Mouse (Mus musculus): ENCODE measurements around the gene Echdc3.

Gene Echdc3

DNA sequence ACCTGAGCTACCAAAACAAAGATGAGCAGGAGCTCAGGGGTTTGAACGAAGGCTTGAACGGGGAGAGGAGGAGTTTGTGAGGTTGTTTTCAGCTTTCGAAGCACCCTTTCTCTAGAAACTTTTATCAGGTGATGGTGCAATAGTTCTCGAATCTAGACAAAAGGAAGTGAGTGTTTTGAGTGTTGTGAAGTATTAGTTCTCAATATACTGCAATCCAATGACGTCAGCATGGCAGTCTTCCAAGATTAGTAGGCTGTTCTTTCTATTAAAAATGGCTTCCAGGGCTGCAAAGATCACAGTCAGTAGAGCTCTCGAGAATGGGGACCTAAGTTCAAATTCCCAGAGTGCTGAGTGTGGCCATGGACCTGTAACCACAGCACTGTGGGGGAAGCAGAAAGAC, 47.1 kb downstream of the Echdc3 start:
- no peak for DNase-seq

DNA sequence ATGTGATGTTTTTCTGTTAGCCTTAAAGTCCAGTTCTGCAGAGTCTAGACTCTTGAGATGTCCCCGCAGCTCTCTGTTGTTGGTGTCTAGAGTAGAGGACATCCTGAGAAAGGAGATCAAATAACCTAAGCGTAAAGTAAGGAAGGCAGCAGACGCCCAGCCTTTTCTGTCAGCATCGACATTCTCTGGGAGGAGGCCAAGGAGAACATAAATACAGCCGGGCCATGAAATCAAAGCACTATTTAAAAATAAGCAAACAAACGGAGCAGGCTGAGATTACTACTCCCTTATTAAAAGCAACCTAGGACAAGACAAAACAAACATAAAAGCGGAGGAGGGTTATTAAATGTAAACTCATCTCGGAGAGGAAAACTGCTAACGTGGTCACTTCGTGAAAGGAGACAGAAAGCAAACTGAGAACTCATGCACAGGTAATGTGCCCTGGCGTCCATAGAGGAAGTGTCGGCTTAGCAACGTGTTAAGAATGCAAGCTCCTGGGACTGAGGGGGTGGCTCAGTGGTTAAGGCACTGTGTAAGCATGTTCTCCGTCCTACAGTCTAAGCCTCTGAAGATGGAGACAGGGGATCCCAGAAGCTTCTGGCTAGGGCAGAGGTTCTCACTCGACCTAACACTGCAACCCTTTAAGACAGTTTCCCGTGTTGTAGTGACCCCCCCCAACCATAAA, 48.1 kb downstream of the Echdc3 start:
- no peak for DNase-seq

DNA sequence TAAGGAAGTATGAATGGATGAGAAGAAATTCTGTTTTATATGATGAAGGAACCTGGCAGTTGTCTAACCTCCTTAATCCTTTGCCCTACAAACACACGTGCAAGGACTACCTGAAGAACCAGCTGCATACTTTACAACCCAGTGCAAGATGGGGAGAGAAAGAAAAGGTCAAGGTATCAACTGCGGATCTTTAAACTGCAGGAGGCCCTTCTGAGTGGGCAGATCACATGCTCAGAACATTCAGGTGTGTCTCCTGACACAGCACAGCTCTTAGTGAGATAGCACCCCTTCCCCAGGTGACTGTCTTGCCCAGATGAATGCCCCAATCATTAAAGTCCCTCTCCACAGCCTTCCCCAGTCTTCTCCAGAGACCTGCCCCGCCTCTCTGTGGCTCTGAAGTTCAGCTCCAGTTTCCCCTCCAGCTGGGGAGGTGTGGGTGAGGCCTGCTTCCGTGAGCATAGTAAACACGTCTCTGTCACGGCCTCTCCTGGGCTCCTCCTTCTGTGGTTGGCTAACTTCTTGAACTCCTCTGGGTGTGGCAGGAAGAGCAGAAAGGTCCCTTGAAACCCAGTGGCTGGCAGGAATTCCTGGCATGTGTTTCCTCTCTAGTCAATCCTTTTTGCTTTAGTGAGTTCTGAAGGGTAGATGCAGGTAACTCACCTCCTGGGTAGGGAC, 50.3 kb downstream of the Echdc3 start:
- DNase-seq: no peak

DNA sequence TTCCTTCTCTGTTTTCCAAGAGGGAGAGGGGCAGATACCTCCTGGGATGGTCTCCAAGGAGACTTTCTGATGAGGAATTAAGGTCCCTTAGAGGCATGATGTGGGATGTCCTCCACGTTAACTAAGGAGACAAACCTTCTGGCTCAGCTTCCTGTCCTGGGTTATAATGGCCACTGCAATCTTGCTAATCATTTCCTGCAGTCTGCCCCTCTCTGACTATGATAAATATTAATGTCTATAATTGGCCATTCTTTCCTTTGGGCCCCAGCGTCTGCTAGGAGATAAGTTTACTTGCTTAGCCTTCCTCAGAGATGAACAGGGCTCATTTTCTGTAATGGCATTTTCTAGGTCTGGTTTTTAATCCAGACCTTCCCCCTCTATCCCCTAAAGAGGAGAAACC, 53.1 kb downstream of the Echdc3 start:
- DNase-seq: no peak

DNA sequence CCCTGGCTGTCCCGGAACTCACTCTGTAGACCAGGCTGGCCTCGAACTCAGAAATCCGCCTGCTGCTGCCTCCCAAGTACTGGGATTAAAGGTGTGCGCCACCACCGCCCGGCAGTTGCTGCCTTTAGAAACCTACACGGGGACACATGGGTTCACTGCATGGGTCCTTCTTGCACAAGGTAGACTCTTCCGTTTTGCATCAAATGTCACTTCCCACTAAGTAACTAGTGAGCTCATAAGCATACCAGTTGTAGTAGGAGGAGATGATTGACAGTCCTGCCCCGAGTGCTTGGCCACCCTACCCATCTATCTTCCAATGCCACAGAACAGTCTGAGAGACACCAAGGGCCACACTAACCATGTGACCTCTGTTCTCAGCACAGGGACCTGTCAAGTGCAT, 53.6 kb downstream of the Echdc3 start:
- DNase-seq: no peak

DNA sequence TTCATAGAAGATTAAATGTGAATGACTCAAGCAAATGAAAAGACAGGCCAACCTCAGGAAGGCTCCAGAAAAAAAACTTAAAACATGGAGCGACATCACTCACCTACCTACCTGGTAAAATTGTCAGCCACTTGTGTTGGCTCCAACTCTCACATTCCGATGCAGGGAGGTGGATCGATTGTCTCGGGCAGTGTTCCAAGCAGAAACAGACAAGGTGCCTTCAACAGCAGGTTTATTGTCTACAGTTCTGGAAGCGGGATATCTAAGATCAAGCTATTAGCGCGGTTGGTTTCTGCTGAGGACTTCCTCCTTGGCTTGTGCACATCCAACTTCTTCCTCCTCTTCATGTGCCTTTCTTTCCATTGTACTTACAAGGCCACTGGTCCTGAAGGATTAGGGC, 55.2 kb downstream of the Echdc3 start:
- DNase-seq: no peak

DNA sequence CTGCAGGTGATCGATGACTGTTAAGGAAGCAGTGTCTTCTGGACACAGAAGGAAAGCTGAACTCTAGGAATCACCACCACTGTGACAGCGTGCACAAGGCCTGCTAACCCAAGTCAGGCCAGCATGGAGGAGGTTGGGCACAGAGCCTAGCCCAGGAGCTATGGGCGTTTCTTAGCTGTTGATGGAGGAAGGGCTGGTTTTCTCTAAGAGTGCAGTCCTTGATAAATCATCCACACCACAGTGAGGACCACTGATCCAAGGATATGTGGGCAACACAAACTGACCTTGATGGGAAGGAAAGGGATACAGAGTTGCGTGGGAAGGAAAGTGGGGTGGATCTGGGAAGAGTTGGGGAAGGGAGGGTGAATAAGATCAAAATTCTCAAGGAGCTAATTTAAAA, 55.6 kb downstream of the Echdc3 start:
- DNase-seq: no peak

DNA sequence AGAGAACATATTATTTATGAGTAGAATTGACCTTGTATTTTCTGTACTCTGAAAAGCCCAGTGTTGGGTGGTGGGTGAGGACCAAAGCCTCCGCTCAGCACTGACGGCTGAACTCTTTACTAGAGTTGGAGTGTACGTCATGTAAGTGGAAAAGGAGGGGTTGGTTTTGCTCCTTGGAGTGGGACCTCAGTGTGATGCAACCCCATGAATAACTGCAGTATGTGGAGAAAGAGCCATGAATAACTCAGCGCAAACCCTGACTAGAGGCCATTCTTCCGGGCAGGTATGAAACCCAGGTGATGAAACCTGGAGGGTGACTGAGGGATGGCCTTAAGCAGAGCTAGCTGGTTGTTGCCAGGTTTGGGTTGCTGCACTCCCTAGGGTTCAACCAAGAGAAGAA, 63.0 kb downstream of the Echdc3 start:
- DNase-seq: no peak

DNA sequence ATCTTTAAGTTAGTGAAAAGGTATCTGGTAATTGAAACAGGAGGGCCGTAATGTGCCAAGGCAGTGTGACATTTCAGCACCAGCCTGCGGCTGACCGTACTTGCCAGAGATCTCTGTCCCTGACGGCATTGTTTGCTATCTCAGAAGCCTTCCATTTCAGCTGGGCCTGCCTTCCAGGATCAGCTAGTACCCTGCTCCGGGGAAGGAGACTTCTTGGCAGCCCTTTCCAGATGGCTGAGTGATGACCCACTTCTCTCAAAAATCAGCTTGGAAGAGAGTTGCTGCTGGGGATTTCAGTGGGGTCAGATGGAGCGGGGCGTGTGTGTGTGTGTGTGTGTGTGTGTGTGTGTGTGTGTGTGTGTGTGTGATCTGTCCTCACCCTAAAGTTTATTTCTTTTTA, 65.9 kb downstream of the Echdc3 start:
- DNase-seq: no peak

DNA sequence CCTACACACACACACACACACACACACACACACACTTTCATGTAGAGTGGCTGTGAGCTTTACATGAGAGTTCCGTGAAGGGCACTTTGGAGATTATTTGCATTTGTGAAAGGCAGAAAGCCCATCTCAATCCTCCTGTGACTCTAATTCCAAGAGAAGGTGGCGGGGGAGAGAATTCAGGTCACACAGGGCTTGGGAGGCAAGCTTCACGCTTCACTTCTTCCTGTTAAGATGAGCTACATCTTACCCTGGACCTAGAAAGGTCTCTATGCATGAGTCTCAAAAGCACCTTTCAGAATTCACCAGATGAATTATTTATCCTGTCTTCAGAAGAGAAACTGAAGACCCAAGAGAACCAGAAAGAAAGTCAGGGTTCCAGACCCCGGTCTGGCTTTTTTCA, 66.6 kb downstream of the Echdc3 start:
- no peak for DNase-seq

DNA sequence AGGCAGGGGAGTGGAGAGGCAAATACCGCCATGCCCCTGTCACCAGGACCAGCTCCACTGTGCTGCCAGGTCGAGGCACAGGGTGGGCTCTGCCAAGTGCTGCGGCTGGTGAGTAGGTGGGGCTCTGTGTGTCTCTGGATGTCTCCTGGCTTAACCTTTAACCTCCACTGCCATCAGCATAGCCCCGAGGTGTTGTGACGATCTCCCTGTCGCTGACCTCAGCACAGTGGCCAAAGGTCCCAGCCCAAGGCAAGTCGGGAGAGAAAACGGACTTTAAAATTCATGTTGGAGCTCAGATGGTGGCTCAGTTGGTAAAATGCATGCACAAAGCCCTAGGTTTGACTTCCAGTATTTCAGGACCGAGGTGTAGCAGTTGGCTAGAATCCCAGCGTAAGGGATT, 67.2 kb downstream of the Echdc3 start:
- no peak for DNase-seq

DNA sequence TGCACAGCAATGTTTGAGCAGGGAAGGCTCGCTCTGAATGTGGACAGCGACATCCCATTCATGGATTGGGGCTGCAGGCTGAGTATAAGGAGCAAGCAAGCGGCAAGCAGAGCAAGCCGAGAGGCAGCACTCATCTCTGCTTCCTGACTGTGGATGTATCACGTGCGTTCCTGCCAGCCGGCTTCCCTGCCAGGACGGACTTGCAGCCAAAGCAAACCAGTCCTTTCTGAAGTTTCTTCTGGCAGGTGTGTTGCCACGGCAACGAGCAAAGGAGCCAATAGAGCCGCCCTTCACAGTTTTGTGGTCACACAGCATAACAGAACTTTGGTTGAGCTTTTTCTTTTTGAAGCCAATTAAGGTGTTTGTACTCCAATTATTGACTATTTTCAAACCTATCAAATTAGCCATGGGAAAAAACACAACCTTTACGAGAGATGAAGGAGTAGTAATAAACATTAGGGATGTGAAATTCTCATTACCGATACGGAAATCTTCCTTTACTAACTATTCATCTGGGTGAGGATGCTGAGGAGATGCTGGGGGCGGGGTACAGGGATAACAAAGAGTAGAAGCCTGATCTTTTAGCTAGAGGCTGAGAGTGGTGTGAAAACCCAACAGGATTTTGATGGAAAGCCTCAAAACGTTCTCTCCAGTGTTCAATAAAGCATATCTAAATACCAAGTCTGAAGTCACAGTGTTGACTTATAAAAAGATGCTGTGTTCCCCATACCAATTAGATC, 69.7 kb downstream of the Echdc3 start:
- no peak for DNase-seq

DNA sequence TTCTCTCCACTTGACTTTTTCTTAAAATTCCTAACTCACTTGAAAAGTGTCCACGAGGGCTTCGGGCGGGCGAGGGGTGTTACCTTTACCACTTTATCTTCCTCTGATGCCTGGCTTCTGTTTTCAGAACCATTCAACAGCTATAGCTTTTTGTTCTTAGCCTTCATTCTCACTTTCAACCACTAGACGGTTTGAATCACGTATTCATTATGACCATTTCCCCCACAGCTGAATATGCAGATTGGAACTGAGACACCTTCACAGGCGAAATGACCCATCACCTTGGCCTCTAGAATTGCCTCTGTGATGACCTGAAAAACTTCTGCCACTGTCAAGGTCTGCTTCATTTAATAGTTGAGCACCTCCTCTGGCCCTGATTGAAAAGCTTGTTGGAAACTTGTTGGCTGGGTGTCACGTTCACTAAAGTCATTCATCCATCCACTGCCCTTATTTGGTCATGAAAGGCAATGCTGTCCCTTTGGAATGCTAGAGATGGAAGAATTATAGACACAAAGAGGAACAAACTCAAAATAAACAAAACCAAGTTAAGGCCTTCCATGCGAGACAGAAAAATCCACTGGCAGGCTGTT, 72.2 kb downstream of the Echdc3 start:
- DNase-seq: no peak
